Comparison of ENCODE assay signal across 29 mouse cellular contexts in genomic region chr6:55418746-55419410, GRCm38 (mm10). TPM values are rescaled to one million over a fixed set of nuclear protein-coding genes. Genes with fewer than 3 reads are reported as not detected.
DNase-seq lines count a peak whose midpoint lies in the region; ATAC-seq and TF ChIP-seq lines count a peak whose summit lies in the region.
"Had no signal": no experiment of that assay in that cellular context is flagged by ENCODE, and none has a peak within 500 bp of the region (broad histone marks: within the 10 kb centered on the region; RNA-seq: fewer than 3 reads in every experiment).

No protein-coding gene starts in this region.

- no peak overlapping the region for H3K9ac ChIP-seq in midbrain, postnatal 0 days (replicated peaks; ENCODE audit: low read length, poor library complexity, severe bottlenecking)
- H3K9ac ChIP-seq in lung, postnatal 0 days (replicated peaks; ENCODE audit: low read depth), result no peak overlapping the region
- no peak overlapping the region for H3K9ac ChIP-seq in hindbrain, embryonic 13.5 days
- H3K9ac ChIP-seq: embryonic facial prominence, embryonic 13.5 days; forebrain, embryonic 13.5 days; heart, embryonic 13.5 days; limb, embryonic 12.5 days; liver, embryonic 13.5 days; neural tube, embryonic 13.5 days had no signal

- 69% methylated on average over 2 of the region's 2 CpGs for WGBS in midbrain, embryonic 10.5 days
- 65% methylated on average over 2 of the region's 2 CpGs for WGBS in midbrain, postnatal 0 days
- WGBS in lung, postnatal 0 days, result 38% methylated on average over 2 of the region's 2 CpGs
- 67% methylated on average over 2 of the region's 2 CpGs for WGBS in hindbrain, embryonic 13.5 days

- H3K36me3 ChIP-seq in midbrain, embryonic 10.5 days, result no peaks in the 10 kb centered on the region
- no peaks in the 10 kb centered on the region for H3K36me3 ChIP-seq in midbrain, postnatal 0 days (ENCODE audit: insufficient read depth, low read length)
- no peaks in the 10 kb centered on the region for H3K36me3 ChIP-seq in lung, postnatal 0 days (ENCODE audit: insufficient read depth, low read length)
- H3K36me3 ChIP-seq in hindbrain, embryonic 13.5 days, result no peaks in the 10 kb centered on the region
- H3K36me3 ChIP-seq: embryonic facial prominence, embryonic 13.5 days; heart, embryonic 13.5 days; limb, embryonic 12.5 days; liver, embryonic 13.5 days; neural tube, embryonic 13.5 days had no signal

- H3K4me2 ChIP-seq in midbrain, postnatal 0 days (ENCODE audit: low read depth, low read length, poor library complexity, severe bottlenecking), result no peak overlapping the region
- H3K4me2 ChIP-seq in lung, postnatal 0 days (replicated peaks; ENCODE audit: low read depth, low read length), result no peak overlapping the region
- H3K4me2 ChIP-seq in hindbrain, embryonic 13.5 days, result no peak overlapping the region
- H3K4me2 ChIP-seq: embryonic facial prominence, embryonic 13.5 days; forebrain, embryonic 13.5 days; heart, embryonic 13.5 days; limb, embryonic 12.5 days; liver, embryonic 13.5 days; neural tube, embryonic 13.5 days had no signal

- no peak for ATAC-seq in midbrain, postnatal 0 days (ENCODE audit: low FRiP score)
- no peak for ATAC-seq in lung, postnatal 0 days
- no peak for ATAC-seq in hindbrain, embryonic 13.5 days (ENCODE audit: low FRiP score)
- ATAC-seq: forebrain, embryonic 13.5 days had no signal

- no peak for TF ChIP-seq EP300 in lung, postnatal 0 days (IDR thresholded peaks at IDR 0.05)

- no peak for TF ChIP-seq CTCF in midbrain, postnatal 0 days (IDR thresholded peaks at IDR 0.05)
- no peak for TF ChIP-seq CTCF in lung, postnatal 0 days (IDR thresholded peaks at IDR 0.05)

- H3K27me3 ChIP-seq in midbrain, embryonic 10.5 days (ENCODE audit: low read depth, poor library complexity, severe bottlenecking), result peaks cover 26% of the 10 kb centered on the region
- no peaks in the 10 kb centered on the region for H3K27me3 ChIP-seq in midbrain, postnatal 0 days (ENCODE audit: insufficient read depth, low read length)
- no peaks in the 10 kb centered on the region for H3K27me3 ChIP-seq in lung, postnatal 0 days (replicated peaks; ENCODE audit: insufficient read depth, low read length)
- peaks cover 7% of the 10 kb centered on the region; the same call in 1 of the 2 replicates for H3K27me3 ChIP-seq in hindbrain, embryonic 13.5 days
- H3K27me3 ChIP-seq: embryonic facial prominence, embryonic 13.5 days; forebrain, embryonic 13.5 days; liver, embryonic 13.5 days; neural tube, embryonic 13.5 days had no signal

- H3K27ac ChIP-seq in midbrain, embryonic 10.5 days (replicated peaks), result 0 out of 2 replicates have a peak overlapping the region, but pooled peaks have one; percentile 82
- H3K27ac ChIP-seq in midbrain, postnatal 0 days (ENCODE audit: low read depth, low read length), result no peak overlapping the region
- H3K27ac ChIP-seq in lung, postnatal 0 days (ENCODE audit: low read length), result no peak overlapping the region
- H3K27ac ChIP-seq in hindbrain, embryonic 13.5 days, result no peak overlapping the region
- H3K27ac ChIP-seq: embryonic facial prominence, embryonic 13.5 days; forebrain, embryonic 13.5 days; gastrocnemius, adult 2 months; heart, embryonic 13.5 days; limb, embryonic 12.5 days; liver, embryonic 13.5 days; neural tube, embryonic 13.5 days had no signal

- DNase-seq in midbrain, embryonic 10.5 days (ENCODE audit: low spot score), result no peak
- no peak for DNase-seq in midbrain, postnatal 0 days (ENCODE audit: low spot score)
- peak; percentile 79 to 85 for DNase-seq in cerebellum, adult 18-20 months
- peak; percentile 89 to 90 for DNase-seq in cerebellum, postnatal 10 days
- DNase-seq in lung, postnatal 0 days (ENCODE audit: low spot score), result no peak
- DNase-seq in testis, postnatal 10 days (ENCODE audit: low spot score), result no peak
- DNase-seq: adrenal gland, postnatal 10 days; embryo, embryonic 11 days; gastrocnemius, adult 2 months; heart, adult 18-20 months; heart, postnatal 14 days; kidney, adult 11 months; liver, embryonic 13.5 days; lung, adult 2 months; midbrain, embryonic 14.5 days; thymus, postnatal 14 days had no signal

- peaks cover 53% of the 10 kb centered on the region for H3K4me1 ChIP-seq in midbrain, embryonic 10.5 days
- H3K4me1 ChIP-seq in midbrain, postnatal 0 days (ENCODE audit: insufficient read depth, low read length), result peaks cover 12% of the 10 kb centered on the region; the same call in 1 of the 2 replicates
- H3K4me1 ChIP-seq in lung, postnatal 0 days (ENCODE audit: insufficient read depth, low read depth, low read length), result no peaks in the 10 kb centered on the region
- H3K4me1 ChIP-seq in hindbrain, embryonic 13.5 days (replicated peaks), result peaks cover 31% of the 10 kb centered on the region
- H3K4me1 ChIP-seq: embryonic facial prominence, embryonic 13.5 days; heart, embryonic 13.5 days; limb, embryonic 12.5 days; liver, embryonic 13.5 days had no signal

- H3K4me3 ChIP-seq in midbrain, embryonic 10.5 days, result no peak overlapping the region
- no peak overlapping the region for H3K4me3 ChIP-seq in midbrain, postnatal 0 days (ENCODE audit: low read depth, low read length)
- H3K4me3 ChIP-seq in lung, postnatal 0 days (ENCODE audit: low read depth, low read length), result no peak overlapping the region
- H3K4me3 ChIP-seq in hindbrain, embryonic 13.5 days, result no peak overlapping the region
- H3K4me3 ChIP-seq: embryonic facial prominence, embryonic 13.5 days; forebrain, embryonic 13.5 days; gastrocnemius, adult 2 months; heart, embryonic 13.5 days; limb, embryonic 12.5 days; liver, embryonic 13.5 days; myocyte; neural tube, embryonic 13.5 days had no signal

- no peaks in the 10 kb centered on the region for H3K9me3 ChIP-seq in midbrain, embryonic 10.5 days (replicated peaks)
- no peaks in the 10 kb centered on the region for H3K9me3 ChIP-seq in midbrain, postnatal 0 days (ENCODE audit: low read length)
- no peaks in the 10 kb centered on the region for H3K9me3 ChIP-seq in lung, postnatal 0 days (ENCODE audit: low read length)
- H3K9me3 ChIP-seq in hindbrain, embryonic 13.5 days, result no peaks in the 10 kb centered on the region
- H3K9me3 ChIP-seq: embryonic facial prominence, embryonic 13.5 days; forebrain, embryonic 13.5 days; heart, embryonic 13.5 days; liver, embryonic 13.5 days; neural tube, embryonic 13.5 days had no signal

RNA-seq across cellular contexts. Expression of gene Adcyap1r1, which starts 32.9 kb away (rescaled TPM):
- 31.4 and 34.3 TPM in 2 replicates for polyA plus RNA-seq in midbrain, embryonic 10.5 days (2016; fragmentation: Nextera tagmentation; extraction: Ambion mirVana)
- total RNA-seq in midbrain, postnatal 0 days (2014; rRNA removed), result 207 and 209 TPM in 2 replicates
- polyA plus RNA-seq in midbrain, postnatal 0 days (2015; fragmentation: Nextera tagmentation; extraction: Ambion mirVana), result 68.6 and 72.5 TPM in 2 replicates
- 0.11 and 0.23 TPM in 2 replicates for polyA plus RNA-seq in lung, postnatal 0 days (2015; fragmentation: Nextera tagmentation; extraction: Ambion mirVana)
- 45.4 and 51.0 TPM in 2 replicates for polyA plus RNA-seq in hindbrain, embryonic 13.5 days (2015; fragmentation: Nextera tagmentation; extraction: Ambion mirVana)
- polyA plus RNA-seq: myocyte had no signal

RNA-seq across cellular contexts. Expression of gene Ghrhr, which starts 42.8 kb away (rescaled TPM):
- polyA plus RNA-seq in midbrain, embryonic 10.5 days (2016; fragmentation: Nextera tagmentation; extraction: Ambion mirVana), result not detected in 2 replicates
- not detected in 2 replicates for total RNA-seq in midbrain, postnatal 0 days (2014; rRNA removed)
- not detected in 2 replicates for polyA plus RNA-seq in midbrain, postnatal 0 days (2015; fragmentation: Nextera tagmentation; extraction: Ambion mirVana)
- polyA plus RNA-seq in lung, postnatal 0 days (2015; fragmentation: Nextera tagmentation; extraction: Ambion mirVana), result 0.12 TPM in 1 of 2 replicates, not detected in the other
- polyA plus RNA-seq in hindbrain, embryonic 13.5 days (2015; fragmentation: Nextera tagmentation; extraction: Ambion mirVana), result not detected in 2 replicates
- total RNA-seq: adrenal gland, postnatal 10 days; gastrocnemius, adult 2 months; heart, adult 18-20 months; heart, postnatal 14 days; layer of hippocampus, postnatal 25 days; megakaryocyte, adult 5-6 weeks had no signal
- polyA plus RNA-seq: C2C12; embryonic facial prominence, embryonic 13.5 days; forebrain, embryonic 13.5 days; heart, embryonic 13.5 days; hindbrain, embryonic 11.5 days; limb, embryonic 12.5 days; lung, adult 2 months; midbrain, embryonic 14.5 days; myocyte; neural tube, embryonic 13.5 days; spleen, adult 2 months; testis, adult 2 months had no signal

Comparison
In these comparisons a context has a peak if more than half of its experiments do, and no peak if none do; other contexts are left out.
1. DNase-seq: peak in cerebellum, adult 18-20 months (2 of 2) and cerebellum, postnatal 10 days (2 of 2); none in midbrain, embryonic 10.5 days (single experiment), midbrain, postnatal 0 days (single experiment), lung, postnatal 0 days (single experiment) and testis, postnatal 10 days (single experiment).
2. RNA of gene Adcyap1r1, which starts 32.9 kb away (polyA plus RNA-seq): 68.6 to 72.5 TPM in midbrain, postnatal 0 days, 45.4 to 51.0 TPM in hindbrain, embryonic 13.5 days and 31.4 to 34.3 TPM in midbrain, embryonic 10.5 days; 0.11 to 0.23 TPM in lung, postnatal 0 days; every median in the first group is over 10 times any median in the second.